Mouse (Mus musculus) liver, embryonic 12.5 days (tissue): ENCODE results near the gene Sltm. TPM values are rescaled to one million over a fixed set of nuclear protein-coding genes. Genes with fewer than 3 reads are reported as not detected.

Experiments
- ATAC-seq: fragments of 200-750 bp; cut with Nextera tagmentation; 2 replicates; pipeline ENCODE4 v1.8.0; 2017; ENCODE audit warnings: moderate number of reproducible peaks, mild to moderate bottlenecking, moderate library complexity
- H3K27ac ChIP-seq: fragments of 300-500 bp; sonication (generic); 2 replicates; pipeline ENCODE4 v1.5.1; 2016; ENCODE audit warnings: mild to moderate bottlenecking
- H3K27me3 ChIP-seq: fragments of 300-500 bp; sonication (generic); replicated peaks from 2 replicates; pipeline ENCODE4 v1.6.1; 2016; ENCODE audit warnings: mild to moderate bottlenecking, moderate library complexity
- H3K36me3 ChIP-seq: fragments of 300-500 bp; sonication (generic); 2 replicates; pipeline ENCODE4 v1.6.1; 2016; ENCODE audit warnings: mild to moderate bottlenecking, moderate library complexity
- H3K4me1 ChIP-seq: fragments of 300-500 bp; sonication (generic); 2 replicates; pipeline ENCODE4 v1.6.1; 2016
- H3K4me2 ChIP-seq: fragments of 300-500 bp; sonication (generic); 2 replicates; pipeline ENCODE4 v1.6.1; 2016; ENCODE audit warnings: mild to moderate bottlenecking, moderate library complexity
- H3K4me3 ChIP-seq: fragments of 300-500 bp; sonication (generic); 2 replicates; pipeline ENCODE4 v1.5.1; 2016; ENCODE audit warnings: mild to moderate bottlenecking, moderate library complexity
- H3K9ac ChIP-seq: fragments of 300-500 bp; sonication (generic); 2 replicates; pipeline ENCODE4 v1.6.1; 2016; ENCODE audit warnings: mild to moderate bottlenecking, moderate library complexity
- H3K9me3 ChIP-seq: fragments of 300-500 bp; sonication (generic); replicated peaks from 2 replicates; pipeline ENCODE4 v1.6.1; 2016; ENCODE audit warnings: mild to moderate bottlenecking, moderate library complexity
- WGBS: fragments of 180-500 bp; shearing (Covaris S2); methylation state at CpG from one replicate; pipeline ENCODE4 v1.1.7; 2016; ENCODE audit not compliant: insufficient replicate concordance; 5-methylcytosine and 5-hydroxymethylcytosine counted together
- polyA plus RNA-seq: library from polyadenylated mRNA; unstranded; fragments of >200 nt; fragmentation: Nextera tagmentation; extraction: Ambion mirVana; gene quantifications from 2 replicates; pipeline ENCODE4 v1.2.1, GENCODE M21; 2016

The Sltm gene
- polyA plus RNA-seq, 1 experiment from 2014 or later: 30.7 TPM

DNA sequence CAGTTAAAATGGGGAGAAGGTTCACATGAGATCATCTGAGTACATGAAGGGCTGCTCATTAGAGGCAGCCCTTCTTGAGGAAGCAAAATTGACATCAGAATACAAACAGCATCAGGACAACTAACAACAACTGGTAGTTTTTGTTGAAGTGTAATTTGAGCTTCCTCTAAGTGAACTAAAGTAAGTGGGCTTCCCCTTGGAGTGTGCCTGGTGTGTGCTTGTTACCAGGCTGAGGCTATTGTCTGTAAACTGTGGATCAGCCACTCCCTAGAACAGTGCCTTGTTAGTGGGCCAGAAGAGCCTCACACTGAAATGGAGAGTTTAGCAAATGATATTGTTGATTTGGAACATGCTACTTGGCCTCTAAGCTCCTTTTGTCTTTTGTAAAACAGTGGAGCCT, 12.9 kb downstream of the Sltm start:
- Histone ChIP-seq H3K9ac (no peak overlapping the region), H3K9me3 (0 out of 2 replicates have a peak, but pooled peaks cover 2% of the 10 kb centered on the region), H3K4me3 (no peak overlapping the region), H3K36me3 (peaks cover 47% of the 10 kb centered on the region), H3K27ac (no peak overlapping the region), H3K27me3 (no peaks in the 10 kb centered on the region), H3K4me1 (no peaks in the 10 kb centered on the region), H3K4me2 (no peak overlapping the region)
- no peak for ATAC-seq

DNA sequence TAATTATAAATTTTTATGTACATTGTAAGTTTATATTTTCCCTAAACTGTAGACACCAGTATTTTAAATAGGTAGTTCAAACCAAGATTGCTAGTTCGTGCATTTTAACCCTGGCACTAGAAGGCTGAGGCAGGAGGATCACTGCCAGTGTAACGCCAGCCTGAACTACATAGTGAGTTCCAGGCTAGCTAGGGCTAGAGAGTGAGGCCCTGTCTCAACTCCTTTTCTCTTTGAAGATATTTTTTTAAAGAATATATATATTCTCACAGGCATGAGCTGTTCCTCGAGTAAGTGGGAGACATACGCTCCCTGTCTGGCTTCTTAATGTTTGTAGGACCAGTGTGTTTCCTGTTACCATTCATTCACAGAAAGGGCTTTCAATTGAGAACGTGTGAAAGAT, 14.2 kb downstream of the Sltm start:
- Histone ChIP-seq H3K4me1 (no peaks in the 10 kb centered on the region), H3K27ac (no peak overlapping the region), H3K4me3 (no peak overlapping the region), H3K36me3 (peaks cover 47% of the 10 kb centered on the region), H3K27me3 (no peaks in the 10 kb centered on the region), H3K9me3 (0 out of 2 replicates have a peak, but pooled peaks cover 2% of the 10 kb centered on the region), H3K9ac (no peak overlapping the region), H3K4me2 (no peak overlapping the region)
- 86% methylated on average over 5 of the region's 5 CpGs for WGBS
- no peak for ATAC-seq

DNA sequence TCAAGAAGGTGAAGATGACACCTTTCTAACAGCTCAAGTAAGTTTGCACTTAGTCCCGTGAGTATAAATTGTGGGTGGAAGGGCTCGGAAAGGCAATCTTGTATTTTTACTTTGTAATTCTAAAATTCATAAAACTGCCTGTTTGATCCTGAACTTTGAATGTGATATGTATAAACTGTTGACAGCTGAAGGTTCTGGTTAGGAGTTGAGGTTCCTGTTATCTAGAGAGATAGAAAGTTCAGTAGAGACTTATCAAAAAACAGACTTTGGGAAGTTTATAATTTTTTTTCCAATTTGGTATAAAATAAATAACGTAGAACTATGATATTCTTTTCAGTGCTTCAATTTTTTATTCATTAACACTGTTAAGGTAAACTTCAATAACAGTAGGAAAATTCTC, 20.3 kb downstream of the Sltm start:
- no peaks in the 10 kb centered on the region for H3K4me1 ChIP-seq
- H3K9me3 ChIP-seq: no peaks in the 10 kb centered on the region
- no peak overlapping the region for H3K9ac ChIP-seq
- no peak overlapping the region for H3K4me2 ChIP-seq
- no peaks in the 10 kb centered on the region for H3K27me3 ChIP-seq
- H3K27ac ChIP-seq: no peak overlapping the region
- 86% methylated on average over 3 of the region's 3 CpGs for WGBS
- no peak overlapping the region for H3K4me3 ChIP-seq
- peaks cover 63% of the 10 kb centered on the region for H3K36me3 ChIP-seq
- no peak for ATAC-seq

DNA sequence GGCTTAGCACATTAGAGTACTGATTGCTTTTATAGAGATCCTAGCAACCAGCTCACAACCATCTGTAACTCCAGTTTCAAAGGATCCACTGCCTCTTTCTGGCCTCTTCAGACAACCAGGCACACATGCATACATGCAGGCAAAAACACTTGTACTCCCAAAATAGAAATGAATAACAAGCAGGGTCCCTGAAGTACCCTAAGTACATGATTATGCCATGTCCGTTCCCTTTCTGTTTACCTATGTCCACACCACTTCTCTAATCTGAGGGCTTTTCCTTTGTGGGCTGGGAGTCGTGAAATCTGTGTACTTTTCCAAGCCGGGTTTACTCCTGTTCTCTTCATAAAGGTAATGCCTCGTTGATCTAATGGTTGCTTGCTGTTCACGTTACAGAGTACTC, 25.1 kb downstream of the Sltm start:
- ATAC-seq: no peak
- H3K4me1 ChIP-seq: no peaks in the 10 kb centered on the region
- no peak overlapping the region for H3K9ac ChIP-seq
- peaks cover 49% of the 10 kb centered on the region for H3K36me3 ChIP-seq
- H3K4me2 ChIP-seq: no peak overlapping the region
- no peak overlapping the region for H3K4me3 ChIP-seq
- H3K9me3 ChIP-seq: no peaks in the 10 kb centered on the region
- WGBS: 80% methylated on average over 5 of the region's 5 CpGs
- no peaks in the 10 kb centered on the region for H3K27me3 ChIP-seq
- no peak overlapping the region for H3K27ac ChIP-seq

DNA sequence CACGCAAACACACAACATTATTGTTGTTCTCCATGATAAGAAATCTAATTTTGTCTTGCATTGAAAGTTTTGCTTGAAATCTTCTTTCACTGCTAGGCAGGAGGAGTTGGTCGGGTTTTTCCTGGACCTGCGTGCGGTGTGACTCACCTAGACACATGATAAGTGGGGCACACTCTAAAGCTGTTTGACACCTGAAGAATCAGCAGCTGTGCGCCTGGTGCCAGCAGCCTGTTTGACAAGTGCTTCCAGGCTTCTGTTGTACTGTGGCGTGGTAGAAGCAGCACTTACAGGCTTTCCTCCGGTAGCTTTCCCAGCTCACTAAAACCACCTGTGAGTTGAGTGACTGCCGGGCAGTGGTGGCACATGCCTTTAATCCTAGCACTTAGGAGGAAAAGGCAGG, 27.8 kb downstream of the Sltm start:
- 86% methylated on average over 8 of the region's 8 CpGs for WGBS
- no peaks in the 10 kb centered on the region for H3K9me3 ChIP-seq
- no peak overlapping the region for H3K4me2 ChIP-seq
- no peak for ATAC-seq
- H3K9ac ChIP-seq: no peak overlapping the region
- no peak overlapping the region for H3K4me3 ChIP-seq
- no peaks in the 10 kb centered on the region for H3K27me3 ChIP-seq
- no peaks in the 10 kb centered on the region for H3K4me1 ChIP-seq
- H3K36me3 ChIP-seq: peaks cover 55% of the 10 kb centered on the region
- H3K27ac ChIP-seq: no peak overlapping the region

DNA sequence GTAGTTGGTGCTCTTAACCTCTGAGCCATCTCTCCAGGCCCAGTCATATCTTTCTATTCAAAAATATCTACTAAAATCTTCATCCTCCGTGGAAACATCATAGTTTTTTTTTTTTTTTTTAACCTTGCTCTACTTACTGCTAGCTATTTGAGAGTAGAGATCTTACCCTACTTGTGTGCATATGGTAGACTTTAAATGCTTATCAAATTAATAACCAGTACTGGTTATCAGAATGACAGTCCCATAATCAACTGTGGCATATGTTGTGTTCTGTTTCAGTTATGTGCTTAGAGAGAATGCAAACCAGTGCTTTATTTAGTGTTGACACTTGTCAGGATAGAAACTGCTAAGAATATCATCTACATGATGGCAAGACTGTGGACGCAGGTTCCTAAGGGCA, 35.6 kb downstream of the Sltm start:
- Histone ChIP-seq H3K4me2 (no peak overlapping the region), H3K36me3 (peaks cover 89% of the 10 kb centered on the region), H3K4me1 (no peaks in the 10 kb centered on the region), H3K9ac (no peak overlapping the region), H3K9me3 (no peaks in the 10 kb centered on the region), H3K4me3 (no peak overlapping the region), H3K27ac (no peak overlapping the region), H3K27me3 (no peaks in the 10 kb centered on the region)
- 78% methylated on average over 2 of the region's 2 CpGs for WGBS
- no peak for ATAC-seq

DNA sequence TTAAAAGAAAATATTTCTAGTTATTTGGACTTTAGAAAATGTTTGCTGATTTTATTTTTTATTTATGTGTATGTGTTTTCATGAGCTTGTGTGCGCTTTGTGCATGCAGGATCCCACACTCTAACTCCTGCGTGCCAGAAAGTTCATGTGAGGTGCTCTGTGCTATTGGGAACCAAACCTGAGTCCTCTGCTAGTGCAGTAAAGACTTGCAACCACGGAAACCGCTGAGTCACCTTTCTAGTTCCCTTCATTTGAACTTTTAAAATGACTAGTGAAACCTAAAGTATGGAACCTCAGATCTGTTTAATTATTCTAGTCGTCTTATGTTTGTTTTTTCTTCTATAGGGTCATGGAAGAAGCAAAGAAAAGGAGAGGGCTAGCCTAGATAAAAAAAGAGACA, 38.4 kb downstream of the Sltm start:
- Histone ChIP-seq H3K4me3 (no peak overlapping the region), H3K9me3 (no peaks in the 10 kb centered on the region), H3K9ac (no peak overlapping the region), H3K27me3 (no peaks in the 10 kb centered on the region), H3K27ac (no peak overlapping the region), H3K4me1 (peaks cover 3% of the 10 kb centered on the region; the same call in 1 of the 2 replicates), H3K4me2 (no peak overlapping the region), H3K36me3 (peaks cover 89% of the 10 kb centered on the region)
- WGBS: 80% methylated on average over 5 of the region's 5 CpGs
- ATAC-seq: no peak

DNA sequence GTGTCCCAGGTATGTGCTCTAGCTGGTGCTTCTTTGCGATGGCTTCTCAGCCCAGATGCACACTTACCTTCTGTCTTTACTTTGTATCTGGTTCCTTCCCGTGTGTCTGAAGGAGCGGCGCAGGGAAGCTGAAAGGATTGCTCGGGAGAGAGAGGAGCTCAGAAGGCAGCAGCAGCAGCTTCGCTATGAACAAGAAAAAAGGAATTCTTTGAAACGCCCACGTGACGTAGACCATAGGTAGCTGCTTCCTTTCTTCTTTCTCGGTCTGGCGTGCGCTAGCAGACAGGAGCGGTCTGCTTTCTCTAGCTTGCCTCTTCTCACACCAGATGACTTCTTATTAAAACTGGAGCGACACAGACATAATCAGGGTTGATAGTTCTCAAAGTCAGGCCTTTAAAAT, 42.1 kb downstream of the Sltm start:
- H3K9me3 ChIP-seq: no peaks in the 10 kb centered on the region
- 83% methylated on average over 14 of the region's 14 CpGs for WGBS
- H3K27ac ChIP-seq: no peak overlapping the region; the same call in 1 of the 2 replicates
- no peak overlapping the region for H3K4me2 ChIP-seq
- ATAC-seq: no peak
- peaks cover 3% of the 10 kb centered on the region; the same call in 1 of the 2 replicates for H3K4me1 ChIP-seq
- peaks cover 92% of the 10 kb centered on the region for H3K36me3 ChIP-seq
- H3K9ac ChIP-seq: no peak overlapping the region
- H3K27me3 ChIP-seq: no peaks in the 10 kb centered on the region
- no peak overlapping the region for H3K4me3 ChIP-seq

DNA sequence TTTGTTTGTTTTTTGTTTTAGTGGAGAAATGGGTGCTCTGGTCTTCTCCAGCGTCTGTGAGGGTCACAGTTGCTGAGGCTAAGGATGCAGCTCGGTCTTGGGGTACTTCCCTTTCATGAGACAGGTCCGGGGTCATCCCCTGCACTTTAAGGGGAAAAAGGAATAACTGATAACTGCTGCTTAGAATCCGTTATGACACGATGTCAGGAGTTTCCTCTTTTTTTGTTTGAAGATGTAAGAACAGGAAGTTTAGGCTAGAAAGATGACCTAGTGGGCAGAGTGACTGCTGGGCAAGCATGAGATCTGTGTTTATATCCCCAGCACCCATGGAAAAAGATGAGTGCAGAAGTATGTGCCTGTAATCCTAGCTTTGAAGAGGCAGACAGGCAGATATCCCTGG, 42.6 kb downstream of the Sltm start:
- H3K9me3 ChIP-seq: no peaks in the 10 kb centered on the region
- no peak overlapping the region for H3K9ac ChIP-seq
- H3K27ac ChIP-seq: no peak overlapping the region
- 36% methylated on average over 5 of the region's 5 CpGs for WGBS
- H3K4me3 ChIP-seq: no peak overlapping the region
- peaks cover 3% of the 10 kb centered on the region; the same call in 1 of the 2 replicates for H3K4me1 ChIP-seq
- H3K27me3 ChIP-seq: no peaks in the 10 kb centered on the region
- no peak overlapping the region for H3K4me2 ChIP-seq
- ATAC-seq: no peak
- peaks cover 92% of the 10 kb centered on the region for H3K36me3 ChIP-seq

DNA sequence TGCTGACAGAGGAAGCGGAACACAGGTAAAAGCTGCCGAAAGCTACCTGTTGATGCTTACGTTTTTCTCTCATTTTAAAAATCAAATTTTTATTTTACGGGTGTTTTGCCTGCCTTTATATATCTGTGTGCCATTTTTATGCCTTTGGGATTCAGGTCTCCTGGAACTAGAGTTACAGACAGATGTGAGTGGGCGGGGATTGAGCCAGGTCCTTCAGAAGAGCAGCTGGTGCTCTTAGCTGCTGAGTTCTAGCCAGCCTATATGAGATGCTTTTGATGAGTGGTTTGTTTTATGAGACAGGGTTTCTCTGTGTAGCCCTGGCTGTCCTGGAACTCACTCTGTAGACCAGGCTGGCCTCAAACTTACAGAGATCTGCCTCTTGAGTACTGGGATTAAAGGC, 44.6 kb downstream of the Sltm start:
- H3K9ac ChIP-seq: no peak overlapping the region
- no peak overlapping the region for H3K4me2 ChIP-seq
- 85% methylated on average over 5 of the region's 5 CpGs for WGBS
- no peak overlapping the region for H3K27ac ChIP-seq
- H3K4me1 ChIP-seq: peaks cover 10% of the 10 kb centered on the region
- H3K36me3 ChIP-seq: peaks cover 93% of the 10 kb centered on the region
- ATAC-seq: no peak
- no peak overlapping the region for H3K4me3 ChIP-seq
- no peaks in the 10 kb centered on the region for H3K9me3 ChIP-seq
- H3K27me3 ChIP-seq: no peaks in the 10 kb centered on the region

DNA sequence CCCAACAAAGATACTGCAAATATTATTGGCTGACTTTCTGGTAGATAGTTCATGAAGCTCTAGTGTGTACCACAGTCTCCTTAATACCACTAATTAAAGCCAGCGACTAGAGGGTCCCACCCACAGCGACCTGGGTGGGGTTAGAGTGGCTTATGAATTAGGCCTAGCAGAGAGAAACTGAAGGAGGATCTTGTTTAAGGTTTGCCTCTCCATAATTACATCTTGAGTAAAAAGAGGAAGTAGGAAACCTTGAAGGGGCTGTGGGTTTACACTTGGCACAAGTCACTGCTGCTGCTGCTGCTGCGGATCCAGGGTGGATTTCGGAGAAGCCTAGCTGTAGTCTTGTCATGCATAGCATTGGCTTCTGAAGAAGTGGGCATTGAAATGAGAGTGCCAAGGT, 48.2 kb downstream of the Sltm start:
- peaks cover 6% of the 10 kb centered on the region; the same call in 1 of the 2 replicates for H3K4me1 ChIP-seq
- peaks cover 96% of the 10 kb centered on the region for H3K36me3 ChIP-seq
- H3K4me2 ChIP-seq: no peak overlapping the region
- 0 out of 2 replicates have a peak overlapping the region, but pooled peaks have one; percentile 0 for H3K9ac ChIP-seq
- no peak for ATAC-seq
- H3K27ac ChIP-seq: peak overlapping the region; percentile 43; the same call in 1 of the 2 replicates
- H3K4me3 ChIP-seq: no peak overlapping the region
- H3K27me3 ChIP-seq: no peaks in the 10 kb centered on the region
- WGBS: 54% methylated on average over 4 of the region's 4 CpGs
- no peaks in the 10 kb centered on the region for H3K9me3 ChIP-seq

DNA sequence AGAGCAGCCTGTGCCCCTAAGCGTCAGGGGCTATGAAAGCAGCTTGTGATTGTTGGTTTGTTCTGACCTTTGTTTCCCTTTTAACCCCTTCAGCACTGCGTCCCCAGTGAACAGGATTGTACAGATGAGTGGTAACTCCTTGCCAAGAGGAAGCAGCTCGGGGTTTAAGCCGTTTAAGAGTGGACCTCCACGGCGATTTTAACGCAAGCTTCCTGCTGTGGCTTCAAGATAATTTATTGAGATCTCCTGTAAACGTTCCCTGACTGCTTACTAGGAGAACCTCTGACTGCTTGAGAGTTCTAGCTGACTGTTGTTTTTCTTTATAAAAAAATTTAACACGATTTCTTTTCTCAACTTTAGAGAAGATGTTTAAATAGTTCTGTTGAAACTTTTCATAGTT, 48.9 kb downstream of the Sltm start:
- 32% methylated on average over 9 of the region's 9 CpGs for whole genome bisulfite sequencing
- no peak overlapping the region for H3K4me3 ChIP-seq
- peaks cover 95% of the 10 kb centered on the region for H3K36me3 ChIP-seq
- H3K9me3 ChIP-seq: no peaks in the 10 kb centered on the region
- no peak overlapping the region for H3K27ac ChIP-seq
- no peak overlapping the region for H3K9ac ChIP-seq
- no peaks in the 10 kb centered on the region for H3K27me3 ChIP-seq
- H3K4me1 ChIP-seq: peaks cover 6% of the 10 kb centered on the region; the same call in 1 of the 2 replicates
- ATAC-seq: no peak
- H3K4me2 ChIP-seq: no peak overlapping the region

DNA sequence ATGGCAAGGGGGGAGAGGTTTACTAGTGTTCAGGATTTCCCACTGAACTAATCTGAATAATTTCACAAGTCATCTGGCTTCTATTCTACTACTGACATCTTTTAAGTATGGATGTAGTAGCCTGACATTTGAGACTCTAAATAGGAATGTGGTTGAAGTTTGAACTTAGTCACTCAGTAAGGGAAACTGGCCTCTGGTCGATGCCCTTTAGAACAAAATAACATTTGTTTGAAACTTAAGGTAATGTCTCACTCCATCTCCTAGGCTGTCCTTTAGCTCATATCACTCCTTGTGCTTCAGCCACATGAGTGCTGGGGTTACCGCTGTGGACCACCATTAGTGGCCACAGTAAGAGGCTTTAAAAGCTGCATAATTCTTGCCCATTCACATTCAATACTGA, 55.7 kb downstream of the Sltm start:
- WGBS: 86% methylated on average over 2 of the region's 2 CpGs

More for the DNA sequence above, 55.7 kb downstream of the Sltm start:
- Histone ChIP-seq H3K9me3 (no peaks in the 10 kb centered on the region), H3K27ac (no peak overlapping the region), H3K36me3 (peaks cover 81% of the 10 kb centered on the region), H3K9ac (no peak overlapping the region), H3K4me2 (no peak overlapping the region), H3K4me3 (no peak overlapping the region), H3K27me3 (no peaks in the 10 kb centered on the region), H3K4me1 (0 out of 2 replicates have a peak, but pooled peaks cover 2% of the 10 kb centered on the region)
- no peak for ATAC-seq
